Mouse (Mus musculus): Measurements from ENCODE around the gene Bach1. TPM values are rescaled to one million over a fixed set of nuclear protein-coding genes. Genes with fewer than 3 reads are reported as not detected.

Bach1 gene
- polyA plus RNA-seq, 1 experiment: 4.9 TPM

GRCm38 (mm10) chr16:87655579-87655978 lies 43.2 kb upstream of the Bach1 start:
- Histone ChIP-seq H3K79me3 (ENCODE audit: low read depth) (no peaks in the 10 kb centered on the region), H3K36me3 (ENCODE audit: control insufficient read depth, insufficient read depth) (no peaks in the 10 kb centered on the region), H3K79me2 (ENCODE audit: control insufficient read depth, insufficient read depth) (no peaks in the 10 kb centered on the region), H3K4me3 (ENCODE audit: insufficient read depth, poor library complexity, severe bottlenecking) (no peak overlapping the region), H3K27me3 (ENCODE audit: control insufficient read depth, insufficient read depth, insufficient read length) (no peaks in the 10 kb centered on the region), H3ac (ENCODE audit: control insufficient read depth, insufficient read length, low read depth) (no peak overlapping the region)
- TF ChIP-seq USF1 (IDR thresholded peaks at IDR 0.05; ENCODE audit: low read depth) (no peak), MYOG (IDR thresholded peaks at IDR 0.05; ENCODE audit: control insufficient read depth, extremely low read depth, insufficient read length) (no peak), MYOD1 (IDR thresholded peaks at IDR 0.05; ENCODE audit: control insufficient read depth, insufficient read length, low read depth) (no peak)

DNA sequence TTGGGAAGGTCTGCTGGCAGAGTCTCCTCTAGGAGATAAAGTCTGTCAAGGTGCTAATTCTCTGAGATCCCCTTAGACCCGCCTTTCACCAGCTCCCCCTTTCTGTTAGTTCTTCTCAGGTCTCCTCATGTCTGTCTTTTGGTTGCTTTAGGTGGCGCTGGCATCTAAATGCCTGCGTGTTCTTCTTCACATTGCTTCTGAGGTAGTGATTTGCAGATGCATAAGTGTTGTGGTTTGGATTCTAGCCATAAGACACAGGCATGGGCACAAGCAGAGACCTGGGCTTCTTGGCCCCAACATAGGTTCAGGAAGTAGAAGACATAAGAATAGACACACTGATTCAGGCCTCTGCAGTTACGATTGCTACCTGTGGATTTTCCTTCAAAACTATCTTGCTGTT lies 42.0 kb upstream of the Bach1 start:
- Histone ChIP-seq H3K36me3 (ENCODE audit: control insufficient read depth, insufficient read depth) (no peaks in the 10 kb centered on the region), H3K79me3 (ENCODE audit: low read depth) (no peaks in the 10 kb centered on the region)
- TF ChIP-seq MYOD1 (IDR thresholded peaks at IDR 0.05; ENCODE audit: control insufficient read depth, insufficient read length, low read depth) (no peak), FOSL1 (IDR thresholded peaks at IDR 0.05; ENCODE audit: insufficient read depth, low read length, poor library complexity, severe bottlenecking) (no peak), CTCF (IDR thresholded peaks at IDR 0.05; ENCODE audit: control insufficient read depth, insufficient read depth, insufficient read length) (no peak), MAX (IDR thresholded peaks at IDR 0.05) (no peak), CEBPB (IDR thresholded peaks at IDR 0.05; ENCODE audit: low read depth) (no peak), MYOG (IDR thresholded peaks at IDR 0.05; ENCODE audit: control insufficient read depth, extremely low read depth, insufficient read length) (no peak), USF1 (IDR thresholded peaks at IDR 0.05; ENCODE audit: low read depth) (no peak)

DNA sequence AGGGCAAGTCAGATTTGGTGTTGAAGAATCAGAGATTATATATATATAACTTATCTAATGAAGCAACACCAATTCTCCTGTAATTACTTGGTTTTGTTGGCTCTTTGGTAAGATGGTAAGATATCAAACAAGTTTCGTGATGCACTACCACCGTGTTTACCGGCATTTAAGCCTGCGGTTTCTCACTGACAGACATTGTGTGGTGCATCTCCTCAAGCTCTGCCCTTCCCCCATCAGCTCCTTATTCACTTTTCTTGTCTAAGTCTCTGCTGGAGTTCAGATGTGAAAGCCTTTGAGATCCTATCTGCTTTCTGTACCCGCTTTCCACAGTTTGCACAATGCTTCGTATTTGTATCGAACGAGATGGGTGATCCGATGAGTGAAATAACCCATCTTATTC lies 41.5 kb upstream of the Bach1 start:
- H3K4me3 ChIP-seq (ENCODE audit: insufficient read depth, poor library complexity, severe bottlenecking): no peak overlapping the region

More for the DNA sequence above, 42.0 kb upstream of the Bach1 start:
- Histone ChIP-seq H3K79me2 (ENCODE audit: control insufficient read depth, insufficient read depth) (no peaks in the 10 kb centered on the region), H3ac (ENCODE audit: control insufficient read depth, insufficient read length, low read depth) (no peak overlapping the region), H3K27me3 (ENCODE audit: control insufficient read depth, insufficient read depth, insufficient read length) (no peaks in the 10 kb centered on the region), H3K4me3 (ENCODE audit: insufficient read depth, poor library complexity, severe bottlenecking) (no peak overlapping the region)

GRCm38 (mm10) chr16:87661024-87661471 lies 37.7 kb upstream of the Bach1 start:
- no peak for TF ChIP-seq FOSL1 (IDR thresholded peaks at IDR 0.05; ENCODE audit: insufficient read depth, low read length, poor library complexity, severe bottlenecking)
- no peak for TF ChIP-seq MYOD1 (IDR thresholded peaks at IDR 0.05; ENCODE audit: control insufficient read depth, insufficient read length, low read depth)
- no peak for TF ChIP-seq CEBPB (IDR thresholded peaks at IDR 0.05; ENCODE audit: low read depth)
- TF ChIP-seq USF1 (IDR thresholded peaks at IDR 0.05; ENCODE audit: low read depth): no peak
- TF ChIP-seq MYOG (IDR thresholded peaks at IDR 0.05; ENCODE audit: control insufficient read depth, extremely low read depth, insufficient read length): no peak
- Histone ChIP-seq H3ac (ENCODE audit: control insufficient read depth, insufficient read length, low read depth) (no peak overlapping the region), H3K27me3 (ENCODE audit: control insufficient read depth, insufficient read depth, insufficient read length) (no peaks in the 10 kb centered on the region)

More for the DNA sequence above, 41.5 kb upstream of the Bach1 start:
- no peaks in the 10 kb centered on the region for H3K36me3 ChIP-seq (ENCODE audit: control insufficient read depth, insufficient read depth)
- TF ChIP-seq CTCF (IDR thresholded peaks at IDR 0.05; ENCODE audit: control insufficient read depth, insufficient read depth, insufficient read length): no peak
- no peak for TF ChIP-seq MYOG (IDR thresholded peaks at IDR 0.05; ENCODE audit: control insufficient read depth, extremely low read depth, insufficient read length)
- no peak for TF ChIP-seq FOSL1 (IDR thresholded peaks at IDR 0.05; ENCODE audit: insufficient read depth, low read length, poor library complexity, severe bottlenecking)
- no peak for TF ChIP-seq MYOD1 (IDR thresholded peaks at IDR 0.05; ENCODE audit: control insufficient read depth, insufficient read length, low read depth)
- TF ChIP-seq USF1 (IDR thresholded peaks at IDR 0.05; ENCODE audit: low read depth): no peak
- no peak for TF ChIP-seq MAX (IDR thresholded peaks at IDR 0.05)
- TF ChIP-seq CEBPB (IDR thresholded peaks at IDR 0.05; ENCODE audit: low read depth): no peak
- no peaks in the 10 kb centered on the region for H3K79me3 ChIP-seq (ENCODE audit: low read depth)
- H3ac ChIP-seq (ENCODE audit: control insufficient read depth, insufficient read length, low read depth): no peak overlapping the region
- H3K79me2 ChIP-seq (ENCODE audit: control insufficient read depth, insufficient read depth): no peaks in the 10 kb centered on the region
- H3K27me3 ChIP-seq (ENCODE audit: control insufficient read depth, insufficient read depth, insufficient read length): no peaks in the 10 kb centered on the region

GRCm38 (mm10) chr16:87661636-87662035 lies 37.1 kb upstream of the Bach1 start:
- Histone ChIP-seq H3K79me3 (ENCODE audit: low read depth) (no peaks in the 10 kb centered on the region), H3K36me3 (ENCODE audit: control insufficient read depth, insufficient read depth) (no peaks in the 10 kb centered on the region), H3K4me3 (ENCODE audit: insufficient read depth, poor library complexity, severe bottlenecking) (no peak overlapping the region), H3K79me2 (ENCODE audit: control insufficient read depth, insufficient read depth) (no peaks in the 10 kb centered on the region), H3ac (ENCODE audit: control insufficient read depth, insufficient read length, low read depth) (no peak overlapping the region), H3K27me3 (ENCODE audit: control insufficient read depth, insufficient read depth, insufficient read length) (no peaks in the 10 kb centered on the region)
- no peak for TF ChIP-seq CTCF (IDR thresholded peaks at IDR 0.05; ENCODE audit: control insufficient read depth, insufficient read depth, insufficient read length)
- TF ChIP-seq USF1 (IDR thresholded peaks at IDR 0.05; ENCODE audit: low read depth): no peak
- TF ChIP-seq CEBPB (IDR thresholded peaks at IDR 0.05; ENCODE audit: low read depth): no peak
- TF ChIP-seq MAX (IDR thresholded peaks at IDR 0.05): no peak
- TF ChIP-seq MYOD1 (IDR thresholded peaks at IDR 0.05; ENCODE audit: control insufficient read depth, insufficient read length, low read depth): no peak
- no peak for TF ChIP-seq MYOG (IDR thresholded peaks at IDR 0.05; ENCODE audit: control insufficient read depth, extremely low read depth, insufficient read length)

More at GRCm38 (mm10) chr16:87661024-87661471, 37.7 kb upstream of the Bach1 start:
- Histone ChIP-seq H3K79me2 (ENCODE audit: control insufficient read depth, insufficient read depth) (no peaks in the 10 kb centered on the region), H3K36me3 (ENCODE audit: control insufficient read depth, insufficient read depth) (no peaks in the 10 kb centered on the region), H3K4me3 (ENCODE audit: insufficient read depth, poor library complexity, severe bottlenecking) (no peak overlapping the region), H3K79me3 (ENCODE audit: low read depth) (no peaks in the 10 kb centered on the region)

- Histone ChIP-seq H3K36me3 (ENCODE audit: control insufficient read depth, insufficient read depth) (no peaks in the 10 kb centered on the region), H3K79me2 (ENCODE audit: control insufficient read depth, insufficient read depth) (no peaks in the 10 kb centered on the region)
- TF ChIP-seq FOSL1 (IDR thresholded peaks at IDR 0.05; ENCODE audit: insufficient read depth, low read length, poor library complexity, severe bottlenecking) (no peak), CTCF (IDR thresholded peaks at IDR 0.05; ENCODE audit: control insufficient read depth, insufficient read depth, insufficient read length) (no peak), MYOG (IDR thresholded peaks at IDR 0.05; ENCODE audit: control insufficient read depth, extremely low read depth, insufficient read length) (no peak), MAX (IDR thresholded peaks at IDR 0.05) (no peak), CEBPB (IDR thresholded peaks at IDR 0.05; ENCODE audit: low read depth) (no peak), MYOD1 (IDR thresholded peaks at IDR 0.05; ENCODE audit: control insufficient read depth, insufficient read length, low read depth) (no peak), USF1 (IDR thresholded peaks at IDR 0.05; ENCODE audit: low read depth) (no peak)
These were observed 36.2 kb upstream of the Bach1 start for GRCm38 (mm10) chr16:87662528-87662927.

More at GRCm38 (mm10) chr16:87662528-87662927, 36.2 kb upstream of the Bach1 start:
- H3K27me3 ChIP-seq (ENCODE audit: control insufficient read depth, insufficient read depth, insufficient read length): no peaks in the 10 kb centered on the region
- no peak overlapping the region for H3ac ChIP-seq (ENCODE audit: control insufficient read depth, insufficient read length, low read depth)
- no peaks in the 10 kb centered on the region for H3K79me3 ChIP-seq (ENCODE audit: low read depth)
- no peak overlapping the region for H3K4me3 ChIP-seq (ENCODE audit: insufficient read depth, poor library complexity, severe bottlenecking)

Measured in C2C12 (cell line).